Mouse (Mus musculus): ENCODE data around the gene Cdhr5.

Gene Cdhr5

GRCm38 (mm10) chr7:141222696-141223215, 53.8 kb downstream of the Cdhr5 start:
- DNase-seq (ENCODE audit: low read depth, low spot score): no peak

- DNase-seq (ENCODE audit: low read depth, low spot score): no peak
These were observed 54.5 kb downstream of the Cdhr5 start for GRCm38 (mm10) chr7:141222126-141222467.

GRCm38 (mm10) chr7:141221249-141222125, 55.1 kb downstream of the Cdhr5 start:
- peak; percentile 91 for DNase-seq (ENCODE audit: low read depth, low spot score)

DNA sequence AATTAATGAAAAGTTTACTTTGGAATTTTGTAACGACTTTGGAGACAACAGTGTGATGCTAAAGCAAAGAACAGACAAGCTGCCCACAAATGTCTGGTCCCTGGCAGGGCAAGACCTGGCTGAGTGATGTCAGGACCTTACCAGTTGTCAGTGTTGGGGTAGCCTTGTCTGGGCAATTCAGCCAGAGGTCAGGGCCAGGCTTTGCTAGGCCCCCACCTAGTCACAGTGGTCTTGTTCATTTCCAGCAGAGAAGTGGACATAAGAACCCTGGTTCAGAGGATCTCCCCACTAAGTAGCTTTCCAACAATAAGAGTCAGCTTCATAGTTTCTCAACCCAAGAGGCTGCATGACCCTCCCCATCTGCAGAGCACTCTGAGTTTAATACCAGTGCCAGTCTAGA, 56.2 kb downstream of the Cdhr5 start:
- no peak for DNase-seq (ENCODE audit: low read depth, low spot score)

DNA sequence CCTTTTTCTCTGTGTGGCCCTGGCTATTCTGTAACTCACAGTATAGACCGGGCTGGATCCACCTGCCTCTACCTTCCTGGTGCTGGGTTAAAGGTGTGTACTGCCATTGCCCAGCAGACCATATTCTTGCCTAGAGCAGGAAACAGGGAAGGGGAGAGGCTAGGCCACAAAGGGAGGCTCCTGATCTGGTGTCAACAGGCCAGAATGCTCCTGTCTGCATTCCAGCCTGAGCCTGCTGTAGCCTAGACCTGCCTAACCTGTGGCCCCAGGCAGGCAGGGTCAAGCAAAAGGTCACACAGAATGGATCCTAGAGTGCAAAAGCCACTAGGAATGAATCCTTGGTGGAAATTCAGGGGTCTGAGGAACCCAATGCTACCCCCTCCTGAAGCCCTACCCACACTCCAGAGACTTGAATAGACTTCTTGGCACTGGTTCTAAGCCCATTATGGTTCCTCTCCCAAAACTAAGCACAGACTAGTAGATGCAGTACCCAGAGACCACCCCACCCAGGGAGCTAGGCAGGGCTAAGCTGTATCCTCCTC, 57.0 kb downstream of the Cdhr5 start:
- no peak for DNase-seq (ENCODE audit: low read depth, low spot score)

Data from CD4-positive, CD25-positive, alpha-beta regulatory T cell, adult 2 months (primary cell).